Mouse (Mus musculus) heart, embryonic 12.5 days (tissue): ENCODE data around the gene Slc25a34. TPM values are rescaled to one million over a fixed set of nuclear protein-coding genes. Genes with fewer than 3 reads are reported as not detected.
A peak's percentile ranks its signal among the peaks of the same experiment; 100 is the strongest.

Experiments used
- ATAC-seq: fragments of 200-750 bp; cut with Nextera tagmentation; 2 replicates; pipeline ENCODE4 v1.8.0; 2017; ENCODE audit warnings: moderate TSS enrichment, moderate library complexity; ENCODE audit not compliant: insufficient number of reproducible peaks, low FRiP score
- H3K27ac ChIP-seq: fragments of 300-500 bp; sonication (generic); 2 replicates; pipeline ENCODE4 v1.5.1; 2016; ENCODE audit warnings: mild to moderate bottlenecking, moderate library complexity; ENCODE audit not compliant: poor library complexity, severe bottlenecking
- H3K27me3 ChIP-seq: fragments of 300-500 bp; sonication (generic); replicated peaks from 2 replicates; pipeline ENCODE4 v1.6.1; 2016; ENCODE audit warnings: mild to moderate bottlenecking, moderate library complexity
- H3K36me3 ChIP-seq: fragments of 300-500 bp; sonication (generic); 2 replicates; pipeline ENCODE4 v1.6.1; 2016; ENCODE audit warnings: mild to moderate bottlenecking, moderate library complexity
- H3K4me1 ChIP-seq: fragments of 300-500 bp; sonication (generic); replicated peaks from 2 replicates; pipeline ENCODE4 v1.6.1; 2016; ENCODE audit warnings: mild to moderate bottlenecking
- H3K4me2 ChIP-seq: fragments of 300-500 bp; sonication (generic); 2 replicates; pipeline ENCODE4 v1.6.1; 2016; ENCODE audit warnings: mild to moderate bottlenecking, moderate library complexity
- H3K4me3 ChIP-seq: fragments of 300-500 bp; sonication (generic); 2 replicates; pipeline ENCODE4 v1.5.1; 2016; ENCODE audit warnings: mild to moderate bottlenecking
- H3K9ac ChIP-seq: fragments of 300-500 bp; sonication (generic); 2 replicates; pipeline ENCODE4 v1.6.1; 2016; ENCODE audit warnings: mild to moderate bottlenecking, moderate library complexity
- H3K9me3 ChIP-seq: fragments of 300-500 bp; sonication (generic); replicated peaks from 2 replicates; pipeline ENCODE4 v1.6.1; 2016; ENCODE audit warnings: mild to moderate bottlenecking, moderate library complexity
- WGBS: fragments of 180-500 bp; shearing (Covaris S2); methylation state at CpG from one replicate; pipeline ENCODE4 v1.1.7; 2016; 5-methylcytosine and 5-hydroxymethylcytosine counted together
- polyA plus RNA-seq: library from polyadenylated mRNA; unstranded; fragments of >200 nt; fragmentation: Nextera tagmentation; extraction: Ambion mirVana; gene quantifications from 2 replicates; pipeline ENCODE4 v1.2.1, GENCODE M21; 2016

Gene Slc25a34
- polyA plus RNA-seq, 1 experiment from 2014 or later = 0.24 TPM

DNA sequence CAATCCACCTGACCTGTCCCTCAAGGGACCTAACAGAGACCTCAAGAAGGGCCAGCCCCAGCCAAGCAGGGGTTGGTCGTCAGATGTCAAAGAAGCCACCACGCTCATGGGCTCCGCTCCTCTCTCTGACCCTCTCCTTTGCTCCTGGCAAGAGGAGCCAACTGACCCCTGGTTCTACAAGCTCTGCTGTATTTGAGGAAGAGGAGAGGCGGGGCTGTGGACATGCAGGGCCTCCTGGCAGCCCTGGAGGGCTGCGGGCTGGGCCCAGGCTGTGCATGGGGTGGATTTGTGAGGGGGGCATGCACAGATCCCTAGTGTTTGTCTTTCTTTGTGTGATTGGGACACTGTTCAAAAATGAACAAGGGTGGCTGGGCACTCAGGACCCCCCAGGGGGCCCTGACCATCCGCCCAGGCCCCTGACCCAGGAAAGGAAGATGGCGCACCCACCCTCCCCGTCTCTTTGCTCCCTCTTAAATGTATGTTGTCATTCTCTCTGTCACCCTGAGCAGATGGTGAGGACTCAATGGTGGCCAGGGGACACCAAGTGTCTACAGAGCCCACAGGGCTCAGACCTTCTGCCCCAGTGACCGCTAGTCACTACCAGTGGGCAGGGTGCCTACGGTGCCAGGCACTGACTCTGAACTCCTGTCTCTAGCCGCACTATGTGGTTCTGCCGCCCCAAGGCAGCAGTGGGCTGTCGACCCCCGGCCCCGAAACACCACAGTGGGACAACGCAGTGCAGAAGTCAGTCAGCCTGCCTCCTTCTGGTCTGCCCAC lies 2.3 kb upstream of the Slc25a34 start:
- no peak overlapping the region for H3K4me3 ChIP-seq
- no peak for ATAC-seq
- H3K9ac ChIP-seq = no peak overlapping the region
- H3K4me2 ChIP-seq = no peak overlapping the region
- H3K27me3 ChIP-seq = no peaks in the 10 kb centered on the region
- no peaks in the 10 kb centered on the region for H3K9me3 ChIP-seq
- WGBS = 89% methylated on average over 16 of the region's 16 CpGs
- H3K27ac ChIP-seq = no peak overlapping the region
- peaks cover 29% of the 10 kb centered on the region for H3K4me1 ChIP-seq
- H3K36me3 ChIP-seq = peaks cover 64% of the 10 kb centered on the region

DNA sequence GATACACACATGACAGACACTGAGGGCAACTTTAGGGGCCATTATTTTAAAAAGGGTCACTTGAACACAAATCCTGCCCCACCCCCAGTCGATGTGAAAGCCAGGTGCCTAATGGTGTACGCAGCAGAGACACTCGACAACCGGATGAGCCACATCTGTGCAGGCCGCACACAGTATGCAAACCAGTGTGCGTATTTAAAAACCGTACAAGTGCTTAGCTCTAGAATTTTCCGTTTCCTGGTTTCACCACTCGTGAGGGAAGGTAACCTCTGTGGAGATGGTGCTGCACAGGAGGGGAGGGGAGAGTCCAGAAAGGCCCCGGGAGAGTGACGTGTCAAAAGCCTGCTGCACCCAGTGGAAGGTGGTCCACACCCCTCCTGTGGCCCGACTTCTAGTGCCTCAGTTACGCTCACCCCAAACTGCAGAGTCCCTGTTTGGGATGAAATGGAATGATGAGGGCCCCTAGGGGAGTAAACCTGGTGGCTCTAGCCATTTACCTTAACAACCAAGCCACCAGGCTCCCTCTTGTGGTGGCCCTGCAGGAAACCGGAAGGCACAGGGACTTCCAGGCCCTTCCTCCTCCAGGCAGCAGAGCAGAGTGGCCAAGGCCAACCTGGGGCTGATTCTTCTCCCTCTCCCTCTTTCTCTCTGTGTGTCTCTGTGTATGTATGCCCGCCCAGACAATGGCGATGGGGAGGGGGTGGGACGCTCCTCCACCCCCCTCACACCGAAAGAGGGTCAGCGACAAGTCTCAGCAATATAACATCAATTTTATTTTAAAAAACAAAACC lies 1.6 kb upstream of the Slc25a34 start:
- H3K27me3 ChIP-seq = no peaks in the 10 kb centered on the region
- H3K4me3 ChIP-seq = no peak overlapping the region
- no peak overlapping the region for H3K9ac ChIP-seq
- no peaks in the 10 kb centered on the region for H3K9me3 ChIP-seq
- no peak overlapping the region for H3K4me2 ChIP-seq
- WGBS = 79% methylated on average over 19 of the region's 19 CpGs
- H3K27ac ChIP-seq = no peak overlapping the region
- H3K36me3 ChIP-seq = peaks cover 56% of the 10 kb centered on the region
- H3K4me1 ChIP-seq = peaks cover 29% of the 10 kb centered on the region
- no peak for ATAC-seq

DNA sequence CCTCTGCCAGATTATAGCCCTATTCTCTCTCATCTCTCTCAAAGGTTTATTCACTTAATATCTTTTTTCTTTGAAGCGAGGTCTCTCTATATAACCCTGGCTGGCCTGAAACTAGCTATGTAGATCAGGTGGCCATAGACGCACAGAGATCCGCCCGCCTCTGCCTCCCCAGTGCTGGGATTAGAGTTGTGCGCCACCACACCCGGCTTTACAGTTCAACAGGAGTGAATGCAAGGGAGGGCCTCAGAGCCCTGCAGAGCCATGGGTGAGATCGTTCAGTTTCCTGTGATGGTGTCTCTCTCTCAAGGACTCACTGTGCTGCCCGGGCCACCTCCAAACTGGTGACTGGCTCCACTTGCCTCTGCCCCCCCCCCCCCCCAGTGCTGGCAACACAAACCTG lies 513 bp upstream of the Slc25a34 start:
- no peak overlapping the region for H3K4me3 ChIP-seq
- no peaks in the 10 kb centered on the region for H3K9me3 ChIP-seq
- H3K4me2 ChIP-seq = no peak overlapping the region
- no peak overlapping the region for H3K9ac ChIP-seq
- peaks cover 29% of the 10 kb centered on the region for H3K4me1 ChIP-seq
- H3K27ac ChIP-seq = peak overlapping the region; percentile 42; the same call in 1 of the 2 replicates
- H3K27me3 ChIP-seq = no peaks in the 10 kb centered on the region
- ATAC-seq = no peak
- H3K36me3 ChIP-seq = peaks cover 46% of the 10 kb centered on the region
- WGBS = 84% methylated on average over 8 of the region's 8 CpGs

DNA sequence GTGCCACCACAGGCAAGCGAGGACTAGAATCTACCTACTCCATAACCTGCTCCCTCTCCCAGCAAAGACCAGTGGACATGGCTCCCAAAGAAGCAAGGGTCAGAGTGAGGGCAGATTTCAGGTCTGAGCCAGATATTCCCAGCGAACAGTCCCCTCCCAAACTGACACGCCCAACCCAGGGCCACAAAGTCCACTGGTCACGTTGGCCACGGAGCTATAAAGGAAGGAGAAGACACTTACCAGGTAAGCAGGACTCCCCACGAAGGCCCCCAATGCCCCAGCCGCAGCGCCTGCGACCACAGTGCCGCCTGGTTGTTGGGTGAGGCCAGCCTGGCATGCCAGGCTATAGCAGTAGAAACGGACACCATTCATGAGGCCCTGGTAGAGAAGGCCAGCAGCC lies 584 bp downstream of the Slc25a34 start:
- Histone ChIP-seq H3K27ac (no peak overlapping the region), H3K9ac (0 out of 2 replicates have a peak overlapping the region, but pooled peaks have one; percentile 24), H3K4me2 (no peak overlapping the region), H3K27me3 (no peaks in the 10 kb centered on the region), H3K4me3 (no peak overlapping the region), H3K9me3 (no peaks in the 10 kb centered on the region), H3K4me1 (peaks cover 30% of the 10 kb centered on the region), H3K36me3 (peaks cover 35% of the 10 kb centered on the region)
- no peak for ATAC-seq
- WGBS = 87% methylated on average over 11 of the region's 11 CpGs

DNA sequence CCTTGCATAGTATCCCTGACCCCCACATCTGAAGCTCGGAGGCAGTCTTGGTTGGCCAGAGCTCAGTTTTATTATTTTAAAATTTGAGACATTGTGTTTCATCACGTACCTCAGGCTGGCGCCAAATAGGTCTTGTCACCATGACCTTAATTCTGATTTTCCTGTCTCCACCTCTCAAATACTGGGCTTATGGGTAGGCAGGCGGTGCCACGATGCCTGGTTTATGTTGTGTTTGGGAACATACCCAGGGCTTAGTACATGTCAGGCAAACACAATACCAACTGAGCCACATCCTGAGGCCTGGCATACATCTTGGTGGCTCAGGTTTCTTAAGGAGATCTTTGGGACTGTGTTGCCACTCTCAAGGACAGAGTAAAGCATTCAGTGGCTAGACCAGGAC lies 1.0 kb downstream of the Slc25a34 start:
- WGBS = 82% methylated on average over 5 of the region's 5 CpGs
- ATAC-seq = no peak
- Histone ChIP-seq H3K27me3 (no peaks in the 10 kb centered on the region), H3K4me2 (no peak overlapping the region), H3K9me3 (no peaks in the 10 kb centered on the region), H3K36me3 (peaks cover 30% of the 10 kb centered on the region), H3K4me3 (no peak overlapping the region), H3K27ac (no peak overlapping the region), H3K4me1 (peaks cover 30% of the 10 kb centered on the region), H3K9ac (no peak overlapping the region)

DNA sequence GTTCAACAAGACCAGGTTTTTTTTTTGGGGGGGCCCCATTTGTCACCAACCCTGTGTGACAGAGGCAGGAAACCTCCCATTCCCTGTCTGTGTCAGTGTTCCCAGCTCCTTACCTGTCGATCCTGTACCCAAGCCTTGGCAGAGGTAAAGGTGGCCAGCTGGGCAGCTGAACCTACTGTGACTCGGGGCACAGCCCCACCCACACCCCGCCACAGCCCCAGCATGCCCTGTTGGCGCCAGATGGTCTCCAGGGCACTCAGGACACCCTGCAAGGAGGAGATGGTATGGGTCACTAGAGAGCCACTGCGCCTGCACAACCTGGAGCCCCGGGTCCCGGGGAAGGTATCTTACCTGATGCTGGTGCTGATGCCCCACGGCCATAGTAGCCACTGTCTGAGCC lies 1.5 kb downstream of the Slc25a34 start:
- Histone ChIP-seq H3K27ac (no peak overlapping the region), H3K36me3 (peaks cover 26% of the 10 kb centered on the region), H3K9me3 (no peaks in the 10 kb centered on the region), H3K4me2 (no peak overlapping the region), H3K27me3 (no peaks in the 10 kb centered on the region), H3K4me1 (peaks cover 32% of the 10 kb centered on the region), H3K4me3 (no peak overlapping the region), H3K9ac (no peak overlapping the region)
- 79% methylated on average over 8 of the region's 8 CpGs for WGBS
- no peak for ATAC-seq

DNA sequence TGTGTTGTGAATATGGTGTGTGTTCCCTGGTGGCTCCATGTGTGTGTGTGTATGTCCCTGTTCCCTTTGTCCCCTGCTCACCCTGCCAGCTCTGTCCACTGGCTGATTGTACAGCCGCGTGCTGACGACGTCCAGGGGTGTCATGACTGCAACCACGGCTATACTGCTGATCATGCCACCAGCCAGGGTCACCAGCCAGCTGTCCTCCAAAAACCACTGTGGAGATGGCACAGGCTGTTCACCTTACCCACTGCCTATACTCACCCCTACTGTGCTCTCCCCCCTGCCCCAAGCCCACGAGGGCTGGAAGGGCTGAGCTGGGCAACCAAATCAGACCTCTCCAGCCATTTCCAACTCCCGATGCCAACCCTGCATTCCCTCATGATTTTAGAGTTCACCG lies 2.3 kb downstream of the Slc25a34 start:
- no peak overlapping the region for H3K9ac ChIP-seq
- peaks cover 33% of the 10 kb centered on the region for H3K4me1 ChIP-seq
- H3K9me3 ChIP-seq = no peaks in the 10 kb centered on the region
- no peak overlapping the region for H3K27ac ChIP-seq
- H3K27me3 ChIP-seq = no peaks in the 10 kb centered on the region; the same call in 1 of the 2 replicates
- no peak for ATAC-seq
- H3K4me2 ChIP-seq = no peak overlapping the region
- H3K4me3 ChIP-seq = no peak overlapping the region
- WGBS = 70% methylated on average over 8 of the region's 8 CpGs
- peaks cover 18% of the 10 kb centered on the region for H3K36me3 ChIP-seq

DNA sequence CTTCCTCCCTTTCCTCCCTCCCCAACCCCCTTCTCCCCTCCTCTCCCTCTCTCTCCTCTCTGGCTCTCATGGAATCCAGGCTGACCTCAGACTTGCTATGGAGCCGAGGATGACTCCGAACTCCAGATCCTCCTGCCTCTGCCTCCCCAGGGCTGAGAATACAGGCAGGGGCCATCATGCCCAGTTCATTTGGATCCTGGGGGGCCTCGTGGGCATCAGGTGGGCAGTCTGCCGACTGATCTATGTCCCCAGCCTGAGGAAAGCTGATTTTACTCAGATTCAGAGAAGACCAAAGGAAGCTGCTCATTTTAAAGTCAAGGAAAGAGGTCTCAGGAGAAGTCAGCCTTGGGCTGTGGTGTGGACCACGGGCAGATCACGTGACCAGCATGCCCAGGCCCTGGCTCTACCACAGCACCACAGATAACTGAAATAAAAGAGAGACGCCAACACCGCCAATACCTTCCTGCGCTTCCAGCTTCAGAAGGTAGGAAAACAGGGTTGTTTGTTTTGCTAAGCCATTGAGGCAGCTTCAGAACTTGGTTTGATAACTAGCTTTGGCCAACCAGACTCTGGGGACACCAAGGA lies 4.2 kb downstream of the Slc25a34 start:
- Histone ChIP-seq H3K9me3 (no peaks in the 10 kb centered on the region), H3K9ac (no peak overlapping the region)
- 73% methylated on average over 9 of the region's 9 CpGs for WGBS

DNA sequence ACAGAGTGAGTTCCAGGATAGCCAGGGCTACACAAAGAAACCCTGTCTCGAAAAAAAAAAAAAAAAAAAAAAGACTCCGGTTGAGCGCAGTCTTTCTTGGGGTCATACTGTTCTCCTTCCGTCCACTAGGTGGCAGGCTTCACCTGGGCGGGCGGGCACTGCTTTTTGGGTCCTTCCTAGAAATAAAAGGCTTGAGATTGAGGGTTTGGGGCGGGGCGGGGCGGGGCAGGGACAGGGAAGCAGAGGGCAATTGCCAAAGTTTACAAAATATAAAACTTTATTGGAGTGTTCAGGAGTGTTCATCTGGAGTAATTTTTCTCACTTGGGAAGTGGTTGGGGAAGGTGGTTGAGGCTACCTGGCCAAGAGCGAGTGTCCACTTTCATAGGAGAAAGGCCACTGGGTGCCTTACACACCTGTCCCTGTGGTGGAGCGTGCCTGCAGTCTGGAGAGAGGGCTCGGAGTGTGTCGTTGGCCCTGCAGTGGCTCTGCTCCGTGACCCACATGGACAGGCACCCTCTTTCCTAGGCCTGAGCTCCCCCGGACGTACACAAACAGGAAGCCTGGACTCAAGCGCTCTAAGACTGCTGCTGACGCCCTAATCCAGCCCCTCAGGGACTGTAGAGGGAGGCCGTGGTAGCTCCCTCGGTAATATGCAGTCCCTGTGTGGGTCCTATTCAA lies 4.9 kb downstream of the Slc25a34 start, which contains the start of gene Tmem82:
Gene Tmem82, minus strand, starts transcription at position 69 of the 679 bp plus-strand sequence.
- Histone ChIP-seq H3K9ac (peak within 1 kb of the TSS; percentile 49), H3K9me3 (no peaks in the 10 kb centered on the region), H3K4me1 (peaks cover 20% of the 10 kb centered on the region), H3K4me2 (peak within 1 kb of the TSS; percentile 70), H3K4me3 (peak within 1 kb of the TSS; percentile 34), H3K36me3 (no peaks in the 10 kb centered on the region), H3K27ac (no peak within 1 kb of the TSS), H3K27me3 (no peaks in the 10 kb centered on the region; the same call in 1 of the 2 replicates)
- no peak for ATAC-seq
- 29% methylated on average over 20 of the region's 20 CpGs for WGBS

More for the DNA sequence above, 4.2 kb downstream of the Slc25a34 start:
- no peak for ATAC-seq
- Histone ChIP-seq H3K4me2 (no peak overlapping the region), H3K36me3 (no peaks in the 10 kb centered on the region), H3K27ac (no peak overlapping the region), H3K4me3 (no peak overlapping the region), H3K27me3 (no peaks in the 10 kb centered on the region; the same call in 1 of the 2 replicates), H3K4me1 (peaks cover 26% of the 10 kb centered on the region)

DNA sequence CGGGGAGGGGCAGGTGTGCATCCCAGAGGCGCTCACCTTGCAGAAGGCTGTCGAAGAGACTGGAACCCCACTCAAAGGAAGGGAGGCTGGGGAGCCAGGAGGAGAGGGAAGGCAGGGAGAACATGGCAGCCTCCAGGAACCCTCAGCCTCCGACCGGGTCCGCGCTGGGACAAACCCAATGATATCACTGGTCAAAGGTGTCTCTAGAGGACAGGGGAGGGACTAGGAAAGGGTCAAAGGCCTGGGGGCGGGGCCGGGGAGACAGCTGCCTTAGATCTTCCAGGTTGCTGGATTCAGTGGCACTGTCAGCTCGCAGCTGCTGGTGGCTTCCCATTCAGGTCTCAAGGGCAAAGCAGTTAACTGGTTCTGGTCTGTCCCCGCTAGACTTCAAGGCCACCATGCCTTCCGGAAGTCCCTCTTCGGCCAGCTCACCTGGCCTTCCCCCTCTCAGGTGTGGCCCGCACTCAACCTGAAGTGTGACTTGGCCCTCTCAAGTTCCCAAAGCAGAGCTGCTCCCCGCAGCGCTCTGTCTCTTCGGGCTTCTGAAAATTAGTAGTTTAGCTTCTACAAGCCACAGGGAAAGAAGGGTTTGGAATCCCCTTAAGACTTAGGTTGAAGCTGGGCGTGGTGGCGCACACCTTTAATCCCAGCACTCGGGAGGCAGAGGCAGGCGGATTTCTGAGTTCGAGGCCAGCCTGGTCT lies 5.6 kb downstream of the Slc25a34 start:
- H3K27me3 ChIP-seq = no peaks in the 10 kb centered on the region; the same call in 1 of the 2 replicates
- H3K27ac ChIP-seq = no peak overlapping the region
- H3K4me3 ChIP-seq = peak overlapping the region; percentile 34
- H3K9me3 ChIP-seq = no peaks in the 10 kb centered on the region
- ATAC-seq = peak; percentile 7
- peaks cover 13% of the 10 kb centered on the region for H3K4me1 ChIP-seq
- H3K4me2 ChIP-seq = peak overlapping the region; percentile 70
- WGBS = 9% methylated on average over 22 of the region's 22 CpGs
- H3K9ac ChIP-seq = peak overlapping the region; percentile 49
- no peaks in the 10 kb centered on the region for H3K36me3 ChIP-seq
